Mouse (Mus musculus): ENCODE data around the gene Bud31. TPM values are rescaled to one million over a fixed set of nuclear protein-coding genes. Genes with fewer than 3 reads are reported as not detected.
A peak's percentile ranks its signal among the peaks of the same experiment; 100 is the strongest.

Gene Bud31
- total RNA-seq, 2 experiments from 2014 or later, result 113 to 170 TPM

DNA sequence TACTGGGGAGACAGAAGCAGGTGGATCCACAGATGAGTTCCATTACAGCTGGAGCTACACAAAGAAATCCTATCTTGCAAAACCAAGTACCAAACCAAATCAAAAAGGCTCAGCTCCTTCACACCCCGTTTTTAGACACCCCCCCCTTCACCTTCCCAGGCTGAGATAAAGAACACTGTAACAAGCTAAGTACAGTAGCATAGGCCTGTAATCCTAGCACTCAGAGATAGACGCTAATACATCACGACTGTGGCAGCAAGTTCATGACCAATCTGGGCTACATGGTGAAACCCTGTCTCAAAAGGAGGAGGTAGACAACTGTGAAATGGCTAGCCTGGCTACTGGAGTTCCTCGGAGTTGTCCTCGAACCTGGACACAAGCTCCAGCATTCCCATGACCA lies 50.2 kb downstream of the Bud31 start:
- no peak for ATAC-seq (replicated peaks; ENCODE audit: low FRiP score, poor library complexity, severe bottlenecking)

DNA sequence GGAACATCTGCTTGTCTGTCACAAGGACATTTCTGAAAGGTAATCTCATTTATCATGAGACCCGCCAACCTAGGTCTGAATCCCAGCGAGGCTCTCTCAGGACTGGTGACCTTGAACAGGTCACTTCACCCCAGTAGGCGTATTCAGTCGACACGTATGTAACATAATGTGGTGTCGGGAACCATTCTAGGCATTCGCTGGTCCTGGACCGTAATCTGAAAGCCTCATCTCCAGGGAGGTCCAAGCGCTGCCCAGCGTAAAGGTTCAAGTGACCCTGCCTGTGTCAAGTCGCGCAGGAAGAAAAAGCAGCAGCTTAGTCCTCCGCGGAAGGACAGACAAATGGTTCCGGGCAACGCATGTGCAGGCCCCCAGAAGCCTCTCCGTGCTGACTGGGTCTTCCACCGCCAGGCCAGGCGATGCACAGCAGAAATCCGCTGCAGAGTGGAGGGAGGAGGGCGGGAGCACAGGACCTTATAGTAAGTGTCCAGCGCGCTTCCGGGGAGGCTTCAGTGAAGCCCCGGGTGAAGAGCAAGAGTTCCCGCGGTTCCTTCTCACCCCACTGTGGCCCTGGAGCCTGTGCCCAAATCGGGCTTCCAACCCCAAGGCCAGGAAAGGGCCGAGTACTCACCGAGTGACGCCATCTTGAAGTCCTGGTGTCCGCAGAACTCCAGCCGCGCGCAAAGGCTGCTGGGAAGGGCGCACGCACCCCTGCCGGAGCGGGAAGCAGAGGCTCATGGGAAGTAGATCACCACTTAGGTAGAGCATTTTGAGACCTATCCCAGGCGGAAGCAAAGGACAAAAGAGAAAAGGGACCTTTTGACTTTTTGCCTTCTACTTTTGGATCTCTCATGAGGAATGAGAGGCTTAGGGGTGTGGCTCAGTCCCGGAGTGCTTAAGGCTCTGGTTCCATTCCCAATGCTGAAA lies 51.0 kb downstream of the Bud31 start:
- ATAC-seq (replicated peaks; ENCODE audit: low FRiP score, poor library complexity, severe bottlenecking), result peak; percentile 96

DNA sequence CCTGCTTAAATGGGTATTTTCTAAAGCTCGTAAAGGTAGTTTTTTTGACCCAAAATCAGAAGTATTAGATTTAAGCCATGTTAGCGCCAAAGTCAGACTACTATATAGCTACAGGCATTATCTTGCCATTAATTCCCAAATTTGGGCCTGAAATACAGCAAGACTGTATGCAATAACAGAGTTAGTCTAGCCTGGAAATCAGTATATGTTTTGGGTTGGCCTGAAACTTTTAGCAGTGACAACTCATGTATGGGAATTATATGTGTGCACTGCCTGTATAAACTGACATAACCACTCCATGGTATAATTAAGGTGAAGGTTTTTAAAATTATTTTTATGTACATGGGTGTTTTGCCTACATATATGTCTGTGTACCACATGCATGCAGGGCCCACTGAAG lies 51.8 kb downstream of the Bud31 start, which contains the start of gene Atp5j2:
Gene Atp5j2, minus strand, starts transcription at position 101 of the 400 bp plus-strand sequence.
- no peak for ATAC-seq (replicated peaks; ENCODE audit: low FRiP score, poor library complexity, severe bottlenecking)

Other genes with a start within 250 kb of the Bud31 start
- 1.5 TPM in 2 replicates for gene Smurf1, start 174.5 kb upstream of the Bud31 start, total RNA-seq (2015; ENCODE audit: low replicate concordance)
- gene Smurf1, start 174.5 kb upstream of the Bud31 start, total RNA-seq (2017; ENCODE audit: low replicate concordance), result 1.1 and 2.1 TPM in 2 replicates
- gene Gm4871, start 107.6 kb upstream of the Bud31 start, total RNA-seq (2015; ENCODE audit: low replicate concordance), result not detected in 2 replicates
- gene Gm4871, start 107.6 kb upstream of the Bud31 start, total RNA-seq (2017; ENCODE audit: low replicate concordance), result not detected in 2 replicates
- not detected in 2 replicates for gene 1700018F24Rik, start 97.4 kb upstream of the Bud31 start, total RNA-seq (2015; ENCODE audit: low replicate concordance)
- gene 1700018F24Rik, start 97.4 kb upstream of the Bud31 start, total RNA-seq (2017; ENCODE audit: low replicate concordance), result not detected in 2 replicates
- 25.2 and 41.4 TPM in 2 replicates for gene Arpc1a, start 56.5 kb upstream of the Bud31 start, total RNA-seq (2015; ENCODE audit: low replicate concordance)
- gene Arpc1a, start 56.5 kb upstream of the Bud31 start, total RNA-seq (2017; ENCODE audit: low replicate concordance), result 13.6 and 27.2 TPM in 2 replicates
- not detected in 2 replicates for gene Kpna7, start 56.3 kb upstream of the Bud31 start, total RNA-seq (2015; ENCODE audit: low replicate concordance)
- gene Kpna7, start 56.3 kb upstream of the Bud31 start, total RNA-seq (2017; ENCODE audit: low replicate concordance), result not detected in 2 replicates
- gene Arpc1b, start 26.1 kb upstream of the Bud31 start, total RNA-seq (2015; ENCODE audit: low replicate concordance), result 60.5 and 70.8 TPM in 2 replicates
- 46.7 and 74.1 TPM in 2 replicates for gene Arpc1b, start 26.1 kb upstream of the Bud31 start, total RNA-seq (2017; ENCODE audit: low replicate concordance)
- 12.3 and 14.2 TPM in 2 replicates for gene Pdap1, start 124 bp upstream of the Bud31 start, total RNA-seq (2015; ENCODE audit: low replicate concordance)
- gene Pdap1, start 124 bp upstream of the Bud31 start, total RNA-seq (2017; ENCODE audit: low replicate concordance), result 23.2 and 50.9 TPM in 2 replicates
- gene Ptcd1, start 26.7 kb downstream of the Bud31 start, total RNA-seq (2015; ENCODE audit: low replicate concordance), result 2.7 and 4.8 TPM in 2 replicates
- 6.8 and 10.1 TPM in 2 replicates for gene Ptcd1, start 26.7 kb downstream of the Bud31 start, total RNA-seq (2017; ENCODE audit: low replicate concordance)
- 8.1 and 11.1 TPM in 2 replicates for gene Cpsf4, start 26.9 kb downstream of the Bud31 start, total RNA-seq (2015; ENCODE audit: low replicate concordance)
- 15.1 and 17.0 TPM in 2 replicates for gene Cpsf4, start 26.9 kb downstream of the Bud31 start, total RNA-seq (2017; ENCODE audit: low replicate concordance)
- 78.0 and 168 TPM in 2 replicates for gene Atp5j2, start 51.7 kb downstream of the Bud31 start, total RNA-seq (2015; ENCODE audit: low replicate concordance)
- 43.4 and 55.3 TPM in 2 replicates for gene Atp5j2, start 51.7 kb downstream of the Bud31 start, total RNA-seq (2017; ENCODE audit: low replicate concordance)
- 10.6 and 12.3 TPM in 2 replicates for gene Zkscan14, start 61.5 kb downstream of the Bud31 start, total RNA-seq (2015; ENCODE audit: low replicate concordance)
- gene Zkscan14, start 61.5 kb downstream of the Bud31 start, total RNA-seq (2017; ENCODE audit: low replicate concordance), result 38.9 and 39.4 TPM in 2 replicates
- 4.4 TPM in 1 of 2 replicates, not detected in the other for gene Zkscan5, start 64.2 kb downstream of the Bud31 start, total RNA-seq (2015; ENCODE audit: low replicate concordance)
- gene Zkscan5, start 64.2 kb downstream of the Bud31 start, total RNA-seq (2017; ENCODE audit: low replicate concordance), result 3.9 and 8.9 TPM in 2 replicates
- 24.8 and 33.9 TPM in 2 replicates for gene Zfp655, start 91.4 kb downstream of the Bud31 start, total RNA-seq (2015; ENCODE audit: low replicate concordance)
- gene Zfp655, start 91.4 kb downstream of the Bud31 start, total RNA-seq (2017; ENCODE audit: low replicate concordance), result 36.8 and 44.6 TPM in 2 replicates
- gene Zscan25, start 140.1 kb downstream of the Bud31 start, total RNA-seq (2015; ENCODE audit: low replicate concordance), result 0.63 and 1.7 TPM in 2 replicates
- gene Zscan25, start 140.1 kb downstream of the Bud31 start, total RNA-seq (2017; ENCODE audit: low replicate concordance), result 2.4 TPM in 1 of 2 replicates, not detected in the other
- gene Cyp3a57, start 204.9 kb downstream of the Bud31 start, total RNA-seq (2015; ENCODE audit: low replicate concordance), result not detected in 2 replicates
- gene Cyp3a57, start 204.9 kb downstream of the Bud31 start, total RNA-seq (2017; ENCODE audit: low replicate concordance), result not detected in 2 replicates